Mouse (Mus musculus) cortical plate, adult 2 months (tissue): ENCODE results near the gene Ccnyl1.

Experiments
- CTCF ChIP-seq: fragments of 200-500 bp; IDR thresholded peaks from 2 replicates; pipeline ENCODE4 v1.5.1; 2011; ENCODE audit warnings: mild to moderate bottlenecking, control low read depth, low read length; ENCODE audit not compliant: insufficient read depth; ENCODE audit errors: extremely low read depth
- POLR2A ChIP-seq: fragments of 200-500 bp; IDR thresholded peaks from 2 replicates; pipeline ENCODE4 v1.6.1; 2011; ENCODE audit warnings: mild to moderate bottlenecking, low read length, control low read depth; ENCODE audit not compliant: insufficient read depth; ENCODE audit errors: extremely low read depth

- TF ChIP-seq POLR2A (no peak), CTCF (no peak)
These were observed 66.4 kb downstream of the Ccnyl1 start for GRCm38 (mm10) chr1:64756640-64757030.
